Mouse (Mus musculus): ENCODE data around the gene Rps6kb2.

DNA sequence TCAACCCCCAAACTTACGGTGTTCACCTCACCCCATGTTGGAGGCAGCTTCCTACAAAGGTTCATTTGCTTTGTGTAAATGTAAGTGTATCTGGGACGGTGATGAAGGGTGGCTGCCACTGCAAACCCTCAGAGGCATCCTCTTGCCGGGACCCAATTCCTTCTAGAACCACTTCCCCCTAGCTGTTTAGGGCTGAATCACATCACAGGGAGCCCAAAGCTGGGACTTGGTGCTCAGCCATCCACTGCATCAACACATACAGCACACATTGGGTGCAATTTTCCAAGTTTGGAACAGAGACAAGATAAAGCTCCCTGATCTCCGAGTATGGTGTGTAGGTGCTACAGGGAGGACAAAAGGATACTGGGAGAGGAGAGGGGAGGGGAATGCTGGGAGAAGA is 41.7 kb upstream of the Rps6kb2 start:
- TF ChIP-seq ZNF384 (IDR thresholded peaks at IDR 0.05; ENCODE audit: low read depth, low read length) (no peak), ZC3H11A (IDR thresholded peaks at IDR 0.05; ENCODE audit: borderline replicate concordance, low read depth, low read length) (no peak), MAFK (IDR thresholded peaks at IDR 0.05; ENCODE audit: insufficient read depth, low read depth, low read length) (no peak), CHD2 (IDR thresholded peaks at IDR 0.05; ENCODE audit: low read depth, low read length) (no peak), HCFC1 (IDR thresholded peaks at IDR 0.05; ENCODE audit: borderline replicate concordance, insufficient read depth, low read length) (no peak)
